Mouse (Mus musculus): ENCODE results near the gene Cgrrf1. TPM values are rescaled to one million over a fixed set of nuclear protein-coding genes. Genes with fewer than 3 reads are reported as not detected.

Cgrrf1 gene
- polyA plus RNA-seq, 1 experiment from 2014 or later, result 27.3 TPM

DNA sequence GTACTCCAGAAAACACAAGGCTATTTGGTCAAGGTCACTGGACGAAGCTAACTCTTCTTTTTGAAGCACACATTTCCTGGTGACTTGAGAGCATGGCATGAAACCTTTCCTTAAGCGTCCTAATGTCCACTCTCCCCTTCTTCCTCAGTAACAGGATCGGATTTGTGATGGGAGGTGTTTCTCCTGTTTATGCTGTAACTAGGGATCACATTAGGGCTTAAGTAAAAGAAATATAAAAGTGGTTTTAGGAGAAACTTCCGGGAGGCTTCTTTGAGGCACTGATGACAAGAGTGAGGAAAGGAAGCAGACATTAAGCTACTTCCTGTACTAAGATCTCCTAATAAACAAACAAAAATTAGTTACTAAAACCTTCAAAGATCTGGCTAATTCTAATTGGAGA lies 630 bp upstream of the Cgrrf1 start:
- H3K27me3 ChIP-seq (replicated peaks), result no peaks in the 10 kb centered on the region
- no peaks in the 10 kb centered on the region for H3K36me3 ChIP-seq
- H3K4me1 ChIP-seq, result no peaks in the 10 kb centered on the region
- peak overlapping the region; percentile 18 for H3K27ac ChIP-seq
- peak overlapping the region; percentile 70 for H3K4me3 ChIP-seq (replicated peaks)
- 3% methylated on average over 4 of the region's 4 CpGs for WGBS
- ATAC-seq (ENCODE audit: insufficient read depth, low FRiP score, low read depth), result no peak
- peak overlapping the region; percentile 77 for H3K4me2 ChIP-seq
- no peaks in the 10 kb centered on the region for H3K9me3 ChIP-seq
- H3K9ac ChIP-seq, result no peak overlapping the region

DNA sequence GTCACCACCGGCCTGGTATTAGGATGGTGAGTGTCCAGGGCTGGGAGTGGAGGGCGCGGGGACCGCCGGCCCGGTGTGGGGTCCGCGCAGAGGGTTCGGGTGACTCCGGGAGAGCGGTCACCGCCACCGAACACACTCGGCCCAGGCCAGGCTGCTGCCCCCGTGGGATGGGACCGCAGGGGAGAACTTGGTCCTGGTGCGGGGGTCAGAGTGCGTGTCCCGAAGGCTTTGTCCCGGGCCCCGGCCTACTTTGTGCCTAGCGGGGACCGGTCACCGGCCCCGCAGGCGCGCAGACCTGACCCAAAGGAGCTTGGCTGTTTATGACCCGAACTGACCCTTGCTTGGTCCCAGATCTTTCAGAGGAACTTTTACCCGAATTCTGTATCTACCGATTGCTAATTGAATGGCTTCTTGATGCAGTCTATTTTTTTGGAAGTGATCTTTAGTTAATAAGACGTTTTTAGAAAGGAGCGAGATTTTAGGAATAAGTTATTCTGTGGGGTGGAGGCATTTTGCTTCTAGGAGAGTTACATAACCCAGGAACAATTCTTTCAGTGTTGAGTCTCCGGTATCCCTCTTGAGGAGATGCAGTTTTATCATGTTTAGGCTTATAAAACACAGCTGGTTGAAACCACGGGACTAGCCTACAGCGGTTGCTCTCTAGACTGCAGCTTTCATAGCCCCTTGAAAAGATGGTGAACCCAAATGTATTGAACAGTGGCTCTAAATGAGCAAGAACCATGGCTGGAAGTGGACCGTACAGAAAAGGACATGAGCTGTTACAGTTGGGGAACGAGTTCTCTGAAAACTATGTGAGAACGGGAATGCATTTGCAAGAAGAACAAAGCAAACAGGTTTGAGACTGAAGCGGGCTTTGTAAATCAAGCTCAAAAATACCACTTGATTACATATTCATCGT lies 688 bp downstream of the Cgrrf1 start:
- 7% methylated on average over 39 of the region's 40 CpGs for WGBS
- no peaks in the 10 kb centered on the region for H3K36me3 ChIP-seq
- H3K4me2 ChIP-seq, result peak overlapping the region; percentile 77
- no peak; the same call in 1 of the 2 replicates for ATAC-seq (ENCODE audit: insufficient read depth, low FRiP score, low read depth)
- H3K4me3 ChIP-seq (replicated peaks), result peak overlapping the region; percentile 70
- H3K27ac ChIP-seq, result 0 out of 2 replicates have a peak overlapping the region, but pooled peaks have one; percentile 69
- H3K27me3 ChIP-seq (replicated peaks), result no peaks in the 10 kb centered on the region
- H3K4me1 ChIP-seq, result no peaks in the 10 kb centered on the region
- no peaks in the 10 kb centered on the region for H3K9me3 ChIP-seq
- peak overlapping the region; percentile 43 for H3K9ac ChIP-seq

DNA sequence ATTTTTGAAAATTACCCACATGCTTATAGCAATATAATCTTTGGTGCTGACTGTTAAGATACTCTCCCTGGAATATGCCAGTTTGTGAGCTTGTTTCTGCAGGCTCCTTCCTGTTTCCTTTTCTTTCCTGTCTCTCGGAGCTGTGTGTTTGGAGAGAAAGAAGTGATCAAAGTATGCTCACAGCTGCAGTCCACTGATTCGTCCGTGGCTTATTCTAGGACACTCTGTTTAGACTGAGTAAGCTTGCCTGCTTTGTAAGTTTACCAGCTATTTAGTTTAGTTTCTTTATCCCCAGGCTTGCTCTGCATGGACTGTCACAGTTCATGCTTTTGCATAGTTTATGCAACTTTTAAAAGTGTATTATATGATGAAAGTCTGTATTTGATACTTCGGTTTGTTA lies 7.4 kb downstream of the Cgrrf1 start:
- WGBS, result 35% methylated on average over 4 of the region's 4 CpGs
- Histone ChIP-seq H3K27ac (no peak overlapping the region; the same call in 1 of the 2 replicates), H3K4me1 (0 out of 2 replicates have a peak, but pooled peaks cover 4% of the 10 kb centered on the region), H3K4me3 (replicated peaks) (no peak overlapping the region), H3K9me3 (no peaks in the 10 kb centered on the region), H3K27me3 (replicated peaks) (no peaks in the 10 kb centered on the region), H3K4me2 (no peak overlapping the region), H3K36me3 (peaks cover 9% of the 10 kb centered on the region; the same call in 1 of the 2 replicates), H3K9ac (no peak overlapping the region)
- no peak for ATAC-seq (ENCODE audit: insufficient read depth, low FRiP score, low read depth)

DNA sequence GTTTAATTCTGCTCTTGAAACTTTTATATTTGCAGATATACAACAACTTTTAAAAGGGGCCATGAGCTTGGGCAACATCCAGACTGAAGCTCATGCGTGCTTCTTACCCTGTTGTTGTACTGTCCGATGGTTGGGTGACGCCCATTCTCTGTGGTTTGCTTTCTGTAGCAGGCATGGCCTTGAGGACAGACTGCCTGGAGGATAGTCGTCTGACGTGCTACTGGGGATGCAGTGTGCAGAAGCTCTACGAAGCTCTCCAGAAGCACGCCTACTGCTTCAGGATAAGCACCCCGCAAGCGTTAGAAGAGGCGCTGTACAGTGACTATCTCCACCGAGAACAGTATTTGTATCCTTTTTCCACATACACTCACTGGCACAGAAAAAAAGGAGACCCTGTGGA lies 13.8 kb downstream of the Cgrrf1 start:
- H3K4me1 ChIP-seq, result no peaks in the 10 kb centered on the region
- no peak for ATAC-seq (ENCODE audit: insufficient read depth, low FRiP score, low read depth)
- WGBS, result 90% methylated on average over 11 of the region's 11 CpGs

DNA sequence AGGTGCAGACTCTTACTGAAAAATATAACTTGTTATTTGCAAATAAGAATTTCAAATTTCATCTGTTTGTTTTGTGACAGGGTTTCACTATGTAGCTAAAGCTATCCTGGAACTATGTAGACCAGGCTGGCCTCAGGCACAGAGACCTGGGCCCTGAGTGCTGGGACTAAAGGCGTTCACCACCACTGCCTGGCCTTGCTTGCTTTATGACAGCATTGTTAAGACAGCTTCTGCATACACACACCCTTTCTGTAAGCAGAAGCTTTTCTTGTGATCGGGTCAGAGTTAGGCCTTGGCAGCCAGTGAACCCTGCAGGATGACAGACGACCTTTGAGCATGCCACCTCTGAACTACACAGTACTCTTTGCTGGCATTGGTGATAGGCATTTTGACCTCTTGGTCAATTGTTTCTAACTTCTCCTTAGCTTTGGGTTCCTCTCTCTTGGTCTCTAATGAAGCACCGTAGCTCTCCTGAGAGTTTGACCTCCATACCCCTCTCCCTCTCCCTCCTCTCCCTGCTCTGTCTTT lies 16.2 kb downstream of the Cgrrf1 start:
- H3K4me3 ChIP-seq (replicated peaks), result no peak overlapping the region
- H3K27ac ChIP-seq, result no peak overlapping the region
- no peak overlapping the region for H3K4me2 ChIP-seq
- H3K27me3 ChIP-seq (replicated peaks), result no peaks in the 10 kb centered on the region
- H3K9me3 ChIP-seq, result no peaks in the 10 kb centered on the region
- H3K4me1 ChIP-seq, result no peaks in the 10 kb centered on the region
- 78% methylated on average over 4 of the region's 4 CpGs for WGBS
- H3K36me3 ChIP-seq, result 0 out of 2 replicates have a peak, but pooled peaks cover 3% of the 10 kb centered on the region
- ATAC-seq (ENCODE audit: insufficient read depth, low FRiP score, low read depth), result no peak
- H3K9ac ChIP-seq, result no peak overlapping the region

More for the DNA sequence above, 13.8 kb downstream of the Cgrrf1 start:
- Histone ChIP-seq H3K36me3 (peaks cover 10% of the 10 kb centered on the region; the same call in 1 of the 2 replicates), H3K9ac (no peak overlapping the region), H3K9me3 (no peaks in the 10 kb centered on the region), H3K27ac (no peak overlapping the region), H3K4me2 (no peak overlapping the region), H3K4me3 (replicated peaks) (no peak overlapping the region), H3K27me3 (replicated peaks) (no peaks in the 10 kb centered on the region)

DNA sequence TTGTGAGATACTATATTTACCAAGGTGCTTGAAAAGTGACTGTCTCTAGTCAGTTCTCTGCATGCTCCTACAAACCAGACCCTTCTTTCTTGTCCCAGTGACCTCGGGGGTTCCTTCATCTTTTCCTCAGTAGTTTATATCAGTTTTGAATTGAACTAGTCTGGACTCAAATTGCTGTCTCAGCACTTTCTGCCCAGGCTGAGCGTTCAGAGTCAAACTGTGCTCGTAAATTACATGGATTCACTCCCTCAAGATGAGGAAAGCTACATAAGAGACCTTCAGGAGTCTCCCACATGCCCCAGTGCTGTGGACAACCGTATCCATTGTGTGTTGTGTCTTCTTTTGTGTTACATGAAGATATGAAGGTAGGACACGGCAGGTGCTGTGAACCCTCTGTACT lies 16.8 kb downstream of the Cgrrf1 start:
- WGBS, result 78% methylated on average over 5 of the region's 5 CpGs
- no peak overlapping the region for H3K4me3 ChIP-seq (replicated peaks)
- no peaks in the 10 kb centered on the region for H3K4me1 ChIP-seq
- no peak for ATAC-seq (ENCODE audit: insufficient read depth, low FRiP score, low read depth)
- H3K27ac ChIP-seq, result no peak overlapping the region
- H3K27me3 ChIP-seq (replicated peaks), result no peaks in the 10 kb centered on the region
- H3K9ac ChIP-seq, result no peak overlapping the region
- H3K9me3 ChIP-seq, result no peaks in the 10 kb centered on the region
- no peak overlapping the region for H3K4me2 ChIP-seq
- 0 out of 2 replicates have a peak, but pooled peaks cover 3% of the 10 kb centered on the region for H3K36me3 ChIP-seq

DNA sequence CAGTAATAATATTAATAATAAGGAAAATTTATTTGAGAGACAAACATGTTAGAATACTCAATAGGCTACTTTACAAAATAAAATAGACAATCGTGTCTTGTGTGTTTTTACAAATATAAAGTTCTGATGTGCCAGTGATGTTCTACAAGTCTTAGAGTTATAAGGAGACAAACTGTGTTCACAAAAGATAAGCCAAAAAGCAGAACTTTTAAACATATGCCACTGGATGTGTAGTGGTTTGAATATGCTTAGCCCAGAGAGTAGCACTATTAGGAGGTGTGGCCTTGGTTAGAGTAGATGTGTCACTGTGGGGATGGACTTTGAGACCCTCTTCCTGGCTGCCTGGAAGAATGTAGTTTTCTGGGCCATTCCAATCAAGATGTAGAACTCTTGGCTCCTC lies 17.8 kb downstream of the Cgrrf1 start:
- Histone ChIP-seq H3K4me3 (replicated peaks) (no peak overlapping the region), H3K4me1 (no peaks in the 10 kb centered on the region), H3K36me3 (0 out of 2 replicates have a peak, but pooled peaks cover 3% of the 10 kb centered on the region), H3K27ac (no peak overlapping the region), H3K4me2 (no peak overlapping the region), H3K27me3 (replicated peaks) (no peaks in the 10 kb centered on the region), H3K9me3 (no peaks in the 10 kb centered on the region), H3K9ac (no peak overlapping the region)
- ATAC-seq (ENCODE audit: insufficient read depth, low FRiP score, low read depth), result no peak
- 93% methylated on average over 1 of the region's 1 CpGs for WGBS

DNA sequence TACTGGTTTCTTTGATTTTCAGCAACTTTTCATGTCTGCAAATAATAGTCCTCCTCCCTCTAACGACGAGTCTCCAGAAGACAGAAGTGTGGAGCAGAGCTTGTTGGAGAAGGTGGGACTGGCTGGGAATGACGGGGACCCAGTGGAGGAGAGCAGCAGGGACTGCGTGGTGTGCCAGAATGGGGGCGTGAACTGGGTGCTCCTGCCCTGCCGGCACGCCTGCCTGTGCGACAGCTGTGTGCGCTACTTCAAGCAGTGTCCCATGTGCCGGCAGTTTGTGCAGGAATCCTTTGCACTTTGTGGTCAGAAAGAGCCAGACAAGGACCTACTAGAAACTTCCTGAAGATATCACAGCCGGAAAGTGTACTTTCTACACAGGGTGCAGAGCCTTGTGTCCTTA lies 21.8 kb downstream of the Cgrrf1 start:
- Histone ChIP-seq H3K27me3 (replicated peaks) (no peaks in the 10 kb centered on the region), H3K9me3 (no peaks in the 10 kb centered on the region), H3K4me1 (no peaks in the 10 kb centered on the region), H3K4me3 (replicated peaks) (no peak overlapping the region), H3K9ac (no peak overlapping the region), H3K4me2 (no peak overlapping the region), H3K36me3 (no peaks in the 10 kb centered on the region), H3K27ac (no peak overlapping the region)
- 81% methylated on average over 11 of the region's 11 CpGs for WGBS
- ATAC-seq (ENCODE audit: insufficient read depth, low FRiP score, low read depth), result no peak

DNA sequence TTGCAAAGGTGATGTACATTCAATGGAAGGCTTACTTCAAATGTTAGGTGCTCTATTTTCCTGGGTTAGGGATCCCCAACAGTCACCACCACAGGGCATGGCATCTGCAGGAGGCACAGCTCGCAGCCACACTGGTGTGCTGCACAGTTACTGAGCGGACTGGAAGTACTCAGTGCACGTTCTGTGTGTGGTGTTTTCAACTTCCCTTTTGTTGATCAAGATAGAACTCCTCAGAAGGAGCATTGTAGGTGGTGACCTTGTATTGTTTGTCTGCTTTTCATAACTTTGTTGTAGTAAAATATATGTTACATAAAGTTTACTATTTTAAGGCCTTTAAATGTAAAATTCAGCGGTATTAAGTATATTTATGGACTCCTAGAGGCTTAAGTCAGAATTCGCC lies 31.0 kb downstream of the Cgrrf1 start:
- WGBS, result 83% methylated on average over 5 of the region's 5 CpGs
- Histone ChIP-seq H3K9ac (no peak overlapping the region), H3K4me2 (no peak overlapping the region), H3K9me3 (no peaks in the 10 kb centered on the region), H3K27me3 (replicated peaks) (no peaks in the 10 kb centered on the region), H3K27ac (no peak overlapping the region), H3K36me3 (no peaks in the 10 kb centered on the region), H3K4me3 (replicated peaks) (no peak overlapping the region), H3K4me1 (no peaks in the 10 kb centered on the region)
- ATAC-seq (ENCODE audit: insufficient read depth, low FRiP score, low read depth), result no peak

DNA sequence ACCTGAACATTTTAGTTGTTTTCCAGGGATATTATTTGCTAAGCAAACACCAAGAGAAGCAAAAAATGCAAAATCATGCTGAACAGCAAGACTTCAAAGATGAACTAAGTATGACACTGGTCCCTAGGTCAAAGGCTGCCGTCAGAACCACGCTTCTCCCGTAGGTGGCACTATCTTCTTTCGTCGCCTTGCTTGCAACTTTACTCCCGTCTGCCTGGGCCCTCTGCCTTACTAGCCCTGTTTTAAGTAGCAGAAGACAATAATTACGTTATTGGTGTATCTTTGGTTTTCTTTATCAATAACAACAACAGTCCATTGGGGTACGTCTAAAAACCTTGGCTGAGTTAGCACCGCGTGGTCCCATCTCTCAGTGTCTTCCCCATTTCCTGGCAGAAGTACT lies 49.0 kb downstream of the Cgrrf1 start:
- Histone ChIP-seq H3K9ac (no peak overlapping the region), H3K4me3 (replicated peaks) (no peak overlapping the region), H3K36me3 (no peaks in the 10 kb centered on the region), H3K9me3 (no peaks in the 10 kb centered on the region), H3K4me1 (peaks cover 7% of the 10 kb centered on the region; the same call in 1 of the 2 replicates), H3K27ac (no peak overlapping the region), H3K27me3 (replicated peaks) (no peaks in the 10 kb centered on the region), H3K4me2 (peak overlapping the region; percentile 98; the same call in 1 of the 2 replicates)
- 16% methylated on average over 10 of the region's 10 CpGs for WGBS
- no peak for ATAC-seq (ENCODE audit: insufficient read depth, low FRiP score, low read depth)

DNA sequence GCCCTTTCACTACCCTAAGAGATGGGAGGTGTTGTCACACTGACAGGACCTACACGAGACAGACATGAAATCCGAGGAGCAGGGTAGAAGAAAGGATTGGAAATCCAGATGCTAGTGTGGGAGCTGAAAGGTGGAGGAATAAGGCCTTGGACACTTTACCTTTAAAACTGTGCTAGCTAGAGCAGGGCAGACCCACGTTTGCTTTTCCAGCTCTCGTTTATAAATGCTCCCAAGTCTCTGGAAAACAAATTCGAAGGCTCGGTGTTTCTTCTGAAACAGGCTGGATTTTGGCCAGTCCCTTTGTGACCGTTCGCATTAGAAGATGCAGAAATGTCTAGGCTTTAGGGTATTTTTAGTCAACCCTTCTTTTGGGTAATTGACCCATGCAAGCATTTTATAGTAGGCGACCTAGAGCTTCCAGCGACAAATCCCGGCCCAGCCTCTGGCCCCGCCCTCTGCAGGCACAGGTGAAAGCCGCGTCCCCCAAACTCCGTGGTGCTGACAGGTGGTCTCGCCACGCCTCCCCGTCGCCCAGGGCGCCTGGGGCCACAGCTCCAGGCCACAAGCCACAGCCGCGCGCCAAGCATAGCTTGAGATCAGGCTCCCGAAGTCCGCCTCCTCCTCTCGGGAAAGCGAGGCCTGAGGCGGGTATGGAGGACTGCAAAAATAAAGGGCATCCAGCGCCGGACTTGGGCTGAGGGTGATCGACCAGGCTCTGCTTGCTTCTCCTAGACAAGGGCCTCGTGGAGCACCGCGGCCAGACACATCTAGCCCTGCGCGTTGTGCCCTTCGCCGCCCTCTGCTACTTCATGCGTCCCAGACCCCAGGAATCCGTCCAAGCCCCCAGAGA lies 49.9 kb downstream of the Cgrrf1 start:
- 7% methylated on average over 40 of the region's 40 CpGs for WGBS
- Histone ChIP-seq H3K27ac (peak overlapping the region; percentile 81), H3K9me3 (no peaks in the 10 kb centered on the region), H3K9ac (peak overlapping the region; percentile 74), H3K36me3 (no peaks in the 10 kb centered on the region), H3K4me2 (peak overlapping the region; percentile 98), H3K4me1 (peaks cover 11% of the 10 kb centered on the region; the same call in 1 of the 2 replicates), H3K27me3 (replicated peaks) (no peaks in the 10 kb centered on the region), H3K4me3 (replicated peaks) (peak overlapping the region; percentile 66)
- ATAC-seq (ENCODE audit: insufficient read depth, low FRiP score, low read depth), result peak; percentile 1; the same call in 1 of the 2 replicates

Measured in stomach, embryonic 15.5 days (tissue).